Mouse (Mus musculus) lung, embryonic 16.5 days (tissue): Measurements from ENCODE around the gene Ly6g5c. TPM values are rescaled to one million over a fixed set of nuclear protein-coding genes. Genes with fewer than 3 reads are reported as not detected.
A peak's percentile ranks its signal among the peaks of the same experiment; 100 is the strongest.

Source experiments
- ATAC-seq: fragments of 200-750 bp; cut with Nextera tagmentation; 2 replicates; pipeline ENCODE4 v1.8.0; 2017; ENCODE audit warnings: low read depth, mild to moderate bottlenecking, moderate library complexity
- H3K27ac ChIP-seq: fragments of 300-500 bp; sonication (generic); 2 replicates; pipeline ENCODE4 v1.5.1; 2014; ENCODE audit warnings: mild to moderate bottlenecking, control low read depth, low read length
- H3K27me3 ChIP-seq: fragments of 300-500 bp; sonication (generic); 2 replicates; pipeline ENCODE4 v1.6.1; 2014; ENCODE audit warnings: low read depth, low read length, mixed read lengths; ENCODE audit not compliant: control insufficient read depth, insufficient read depth
- H3K36me3 ChIP-seq: fragments of 300-500 bp; sonication (generic); 2 replicates; pipeline ENCODE4 v1.6.1; 2014; ENCODE audit warnings: low read length; ENCODE audit not compliant: control insufficient read depth, insufficient read depth
- H3K4me1 ChIP-seq: fragments of 300-500 bp; sonication (generic); replicated peaks from 2 replicates; pipeline ENCODE4 v1.6.1; 2014; ENCODE audit warnings: low read length, mixed read lengths; ENCODE audit not compliant: control insufficient read depth, insufficient read depth
- H3K4me2 ChIP-seq: fragments of 300-500 bp; sonication (generic); 2 replicates; pipeline ENCODE4 v1.6.1; 2014; ENCODE audit warnings: low read depth, low read length, control low read depth
- H3K4me3 ChIP-seq: fragments of 300-500 bp; sonication (generic); 2 replicates; pipeline ENCODE4 v1.5.1; 2014; ENCODE audit warnings: mild to moderate bottlenecking, low read length, control low read depth
- H3K9ac ChIP-seq: fragments of 300-500 bp; sonication (generic); 2 replicates; pipeline ENCODE4 v1.6.1; 2014; ENCODE audit warnings: low read length, control low read depth
- H3K9me3 ChIP-seq: fragments of 300-500 bp; sonication (generic); 2 replicates; pipeline ENCODE4 v1.6.1; 2016; ENCODE audit warnings: low read length; ENCODE audit not compliant: control insufficient read depth
- WGBS: fragments of 180-500 bp; shearing (Covaris S2); extraction: QIAGEN DNeasy Blood & Tissue Kit; methylation state at CpG from one replicate; pipeline ENCODE4 v1.1.7; 2014; 5-methylcytosine and 5-hydroxymethylcytosine counted together
- polyA plus RNA-seq: library from polyadenylated mRNA; unstranded; fragments of >200 nt; fragmentation: Nextera tagmentation; extraction: Ambion mirVana; gene quantifications from 2 replicates; pipeline ENCODE4 v1.2.1, GENCODE M21; 2015

Gene Ly6g5c
- polyA plus RNA-seq, 1 experiment from 2014 or later = not detected

DNA sequence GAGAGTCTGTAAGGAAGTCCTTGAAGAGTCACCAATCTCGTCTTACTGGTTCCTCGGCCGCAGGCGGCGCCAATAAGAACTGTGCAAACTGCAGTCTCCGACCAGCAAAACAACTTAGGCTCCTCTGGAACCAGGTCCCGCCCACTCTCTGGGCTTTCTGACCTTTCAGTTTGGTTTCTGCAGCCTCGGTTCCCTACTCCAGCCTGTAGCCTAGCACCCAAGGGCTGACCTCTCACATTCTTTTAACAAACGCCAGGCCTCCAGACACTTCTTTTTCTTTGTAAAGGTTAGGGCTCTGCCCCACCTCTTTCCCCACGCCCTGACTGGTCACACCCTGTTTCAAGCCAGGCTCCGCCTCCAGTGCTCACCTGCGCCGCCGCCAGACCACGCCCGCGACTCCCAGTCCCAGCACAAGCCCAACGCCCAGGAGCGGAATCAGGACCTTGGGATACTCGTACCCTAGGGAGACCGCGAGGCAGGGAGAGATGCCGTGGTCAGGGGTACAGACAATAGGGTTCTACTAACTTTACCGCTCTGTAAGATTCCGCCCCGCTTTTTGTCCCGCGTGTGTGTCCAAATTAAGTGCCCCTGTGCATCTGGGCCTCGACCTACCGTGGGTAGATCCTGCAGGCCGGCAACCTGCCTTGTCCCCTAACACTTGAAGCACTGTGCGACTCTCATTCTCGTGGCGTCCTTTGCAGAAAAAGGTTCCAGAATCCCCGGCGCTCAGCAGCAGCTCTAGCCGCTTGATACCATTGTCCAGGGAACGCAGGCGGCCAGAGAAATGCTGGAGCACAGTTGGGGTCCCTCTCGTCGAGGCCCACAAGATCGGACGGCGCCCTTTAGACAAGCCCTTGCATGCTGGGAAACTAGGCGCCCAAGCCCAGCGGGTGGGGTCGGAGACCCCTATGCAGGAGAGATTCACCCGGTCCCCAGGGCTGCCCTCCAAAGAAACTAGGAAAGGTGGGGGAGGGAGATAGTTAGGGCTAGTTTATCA lies 42.8 kb upstream of the Ly6g5c start, which contains the start of gene Ly6g6c:
Gene Ly6g6c, plus strand, starts transcription at position 438 of the 997 bp plus-strand sequence.
- WGBS = 2% methylated on average over 48 of the region's 48 CpGs
- Histone ChIP-seq H3K4me2 (peak within 1 kb of the TSS; percentile 70), H3K36me3 (peaks cover 22% of the 10 kb centered on the region), H3K9ac (peak within 1 kb of the TSS; percentile 61), H3K9me3 (no peaks in the 10 kb centered on the region), H3K27me3 (no peaks in the 10 kb centered on the region), H3K27ac (peak within 1 kb of the TSS; percentile 94), H3K4me3 (peak within 1 kb of the TSS; percentile 43), H3K4me1 (peaks cover 31% of the 10 kb centered on the region)
- peak; percentile 88 for ATAC-seq

DNA sequence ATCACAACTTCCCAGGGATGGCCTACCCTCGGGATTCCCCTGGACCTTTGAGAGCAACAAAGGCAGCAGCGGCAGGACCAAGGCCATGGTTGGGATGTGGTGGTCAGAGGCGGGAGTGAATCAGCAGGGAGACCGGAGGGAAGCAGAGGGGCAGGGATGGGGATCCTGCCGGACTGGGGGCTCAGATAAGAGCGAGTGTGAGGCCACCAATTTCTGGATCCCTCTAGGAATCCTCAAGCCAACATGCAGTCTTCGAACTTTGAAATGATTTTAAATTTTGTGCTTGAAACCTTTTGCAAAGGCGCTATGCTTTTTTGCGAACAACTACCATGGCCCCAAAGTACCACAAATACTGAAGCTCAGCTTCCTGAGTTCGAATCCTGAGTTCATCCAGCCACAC lies 42.0 kb upstream of the Ly6g5c start, which contains the start of gene Mpig6b:
Gene Mpig6b, minus strand, starts transcription at position 101 of the 400 bp plus-strand sequence.
- WGBS = 43% methylated on average over 10 of the region's 10 CpGs
- Histone ChIP-seq H3K9me3 (no peaks in the 10 kb centered on the region), H3K27me3 (no peaks in the 10 kb centered on the region), H3K4me2 (peak within 1 kb of the TSS; percentile 70), H3K4me3 (peak within 1 kb of the TSS; percentile 43), H3K9ac (peak within 1 kb of the TSS; percentile 61), H3K4me1 (peaks cover 24% of the 10 kb centered on the region), H3K36me3 (peaks cover 18% of the 10 kb centered on the region), H3K27ac (peak within 1 kb of the TSS; percentile 94)
- ATAC-seq = no peak

DNA sequence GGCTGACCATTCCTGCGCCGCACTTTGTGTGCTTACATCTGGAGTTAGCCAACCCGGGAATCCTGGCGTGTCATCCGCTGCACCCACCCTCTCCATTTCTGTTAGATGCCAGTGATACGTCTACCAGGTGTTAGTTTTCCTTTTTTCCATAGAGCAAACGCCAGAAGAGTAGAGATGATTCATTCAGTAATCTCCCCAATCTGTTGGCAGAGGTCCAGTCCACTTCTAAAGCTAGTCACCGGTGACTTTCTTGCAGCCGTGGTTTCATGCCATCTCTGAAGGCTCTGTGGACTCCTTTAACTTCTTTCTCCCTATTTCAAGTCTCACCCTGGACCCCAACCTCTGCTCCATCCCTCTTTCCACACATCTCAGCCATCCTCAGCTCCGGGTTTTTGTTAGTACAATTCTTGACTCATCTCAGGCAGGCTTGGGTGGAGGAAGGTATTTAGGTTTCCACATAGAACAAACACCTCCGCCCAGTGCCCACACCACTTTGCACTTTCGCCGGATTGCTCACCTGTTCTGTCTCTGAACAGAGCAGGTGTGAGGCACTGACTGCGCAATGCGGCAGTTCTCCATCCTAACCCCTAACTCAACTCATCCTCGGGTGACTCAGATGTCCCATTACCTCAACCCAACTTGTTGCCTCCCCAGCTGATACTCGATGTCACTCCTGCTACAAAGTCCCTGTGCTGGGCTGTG lies 39.7 kb upstream of the Ly6g5c start:
- H3K9me3 ChIP-seq = no peaks in the 10 kb centered on the region
- no peak overlapping the region for H3K4me2 ChIP-seq
- 0 out of 2 replicates have a peak overlapping the region, but pooled peaks have one; percentile 25 for H3K9ac ChIP-seq
- ATAC-seq = no peak
- no peaks in the 10 kb centered on the region for H3K27me3 ChIP-seq
- WGBS = 58% methylated on average over 17 of the region's 17 CpGs
- no peak overlapping the region for H3K4me3 ChIP-seq
- H3K27ac ChIP-seq = no peak overlapping the region; the same call in 1 of the 2 replicates
- H3K4me1 ChIP-seq = peaks cover 22% of the 10 kb centered on the region
- H3K36me3 ChIP-seq = no peaks in the 10 kb centered on the region

DNA sequence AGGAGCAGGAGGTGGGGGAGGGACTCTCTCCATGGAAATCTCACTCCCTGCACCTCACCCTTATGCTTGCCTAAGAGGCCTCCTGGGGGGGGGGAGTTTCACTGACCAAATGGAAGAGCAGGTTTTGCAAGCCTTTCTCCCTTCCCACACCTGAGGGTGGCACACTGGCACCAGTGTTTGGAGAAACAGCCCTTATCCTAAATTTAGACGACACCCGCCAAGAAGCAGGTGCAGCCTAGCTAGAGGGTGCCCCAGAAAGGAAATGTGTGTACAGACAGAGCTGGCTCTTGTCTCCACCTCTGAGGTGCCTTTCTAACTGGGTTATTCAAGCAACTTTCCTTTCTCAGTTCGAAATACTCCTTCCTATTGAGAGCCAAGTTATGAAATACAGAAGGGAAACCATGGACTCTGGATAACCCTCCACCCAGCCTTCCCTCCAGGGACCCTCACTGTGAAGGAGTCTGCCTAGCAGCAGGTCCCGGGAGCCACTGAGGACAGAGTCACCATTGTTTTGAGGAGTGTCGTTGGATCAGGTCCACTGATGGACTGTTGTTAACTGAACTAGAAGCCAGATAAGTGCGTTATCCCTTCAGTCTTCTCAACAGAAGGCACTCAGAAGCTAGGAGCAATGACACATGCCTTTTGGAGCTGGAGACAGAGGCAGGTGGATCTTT lies 37.4 kb upstream of the Ly6g5c start:
- H3K36me3 ChIP-seq = no peaks in the 10 kb centered on the region
- peaks cover 5% of the 10 kb centered on the region for H3K4me1 ChIP-seq
- H3K9ac ChIP-seq = no peak overlapping the region
- H3K9me3 ChIP-seq = no peaks in the 10 kb centered on the region
- no peak overlapping the region for H3K4me2 ChIP-seq
- peak overlapping the region; percentile 83 for H3K27ac ChIP-seq
- ATAC-seq = peak; percentile 66
- H3K27me3 ChIP-seq = no peaks in the 10 kb centered on the region
- 36% methylated on average over 6 of the region's 6 CpGs for WGBS
- H3K4me3 ChIP-seq = no peak overlapping the region

DNA sequence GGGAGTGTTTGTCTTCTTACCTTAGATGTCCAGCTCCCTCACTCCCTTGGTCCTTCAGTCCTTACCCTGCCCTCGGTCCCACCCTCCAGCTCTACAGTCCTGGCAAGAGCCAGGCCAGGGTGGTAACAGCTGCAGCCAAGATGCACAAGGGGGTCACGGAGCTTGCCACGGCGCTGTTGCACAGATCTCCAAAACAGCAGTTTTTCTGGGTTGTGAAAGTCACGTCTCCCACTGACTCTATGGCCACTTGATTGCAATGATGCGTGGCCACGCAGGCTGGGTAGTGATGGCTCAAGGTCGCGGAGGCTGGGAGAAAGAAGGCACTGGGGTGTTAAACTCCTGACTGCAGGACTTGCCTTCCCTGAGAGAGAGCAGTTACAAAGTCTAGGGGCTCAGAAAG lies 36.6 kb upstream of the Ly6g5c start:
- Histone ChIP-seq H3K4me1 (no peaks in the 10 kb centered on the region; the same call in 1 of the 2 replicates), H3K4me3 (no peak overlapping the region), H3K9me3 (no peaks in the 10 kb centered on the region), H3K9ac (no peak overlapping the region), H3K4me2 (no peak overlapping the region), H3K27me3 (no peaks in the 10 kb centered on the region), H3K27ac (no peak overlapping the region), H3K36me3 (no peaks in the 10 kb centered on the region)
- ATAC-seq = no peak
- 65% methylated on average over 9 of the region's 9 CpGs for WGBS

DNA sequence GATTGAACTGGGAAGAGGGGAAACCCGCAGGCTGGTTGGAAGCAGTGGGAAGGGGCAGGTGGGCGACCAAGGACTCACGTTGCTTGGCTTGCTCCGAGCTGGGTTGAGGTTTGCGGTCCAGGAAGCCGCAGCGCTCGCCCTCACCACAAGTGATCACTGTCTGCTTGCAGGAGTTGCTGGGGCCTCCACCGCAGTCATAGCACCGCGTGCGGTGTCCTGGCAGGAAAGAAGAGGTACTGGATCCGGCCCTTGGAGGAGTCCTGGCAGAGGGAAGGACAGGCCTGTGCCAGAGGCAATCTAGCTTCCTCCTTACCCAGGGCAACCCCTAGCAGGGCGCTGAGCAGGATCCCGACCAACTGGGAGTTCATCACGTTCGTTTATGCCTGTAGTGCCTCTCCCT lies 34.0 kb upstream of the Ly6g5c start:
- WGBS = 50% methylated on average over 17 of the region's 17 CpGs
- H3K36me3 ChIP-seq = no peaks in the 10 kb centered on the region
- no peak overlapping the region for H3K27ac ChIP-seq
- H3K4me1 ChIP-seq = peaks cover 7% of the 10 kb centered on the region; the same call in 1 of the 2 replicates
- ATAC-seq = no peak
- no peak overlapping the region for H3K9ac ChIP-seq
- H3K27me3 ChIP-seq = peaks cover 2% of the 10 kb centered on the region; the same call in 1 of the 2 replicates
- no peaks in the 10 kb centered on the region for H3K9me3 ChIP-seq
- H3K4me2 ChIP-seq = no peak overlapping the region
- H3K4me3 ChIP-seq = no peak overlapping the region

DNA sequence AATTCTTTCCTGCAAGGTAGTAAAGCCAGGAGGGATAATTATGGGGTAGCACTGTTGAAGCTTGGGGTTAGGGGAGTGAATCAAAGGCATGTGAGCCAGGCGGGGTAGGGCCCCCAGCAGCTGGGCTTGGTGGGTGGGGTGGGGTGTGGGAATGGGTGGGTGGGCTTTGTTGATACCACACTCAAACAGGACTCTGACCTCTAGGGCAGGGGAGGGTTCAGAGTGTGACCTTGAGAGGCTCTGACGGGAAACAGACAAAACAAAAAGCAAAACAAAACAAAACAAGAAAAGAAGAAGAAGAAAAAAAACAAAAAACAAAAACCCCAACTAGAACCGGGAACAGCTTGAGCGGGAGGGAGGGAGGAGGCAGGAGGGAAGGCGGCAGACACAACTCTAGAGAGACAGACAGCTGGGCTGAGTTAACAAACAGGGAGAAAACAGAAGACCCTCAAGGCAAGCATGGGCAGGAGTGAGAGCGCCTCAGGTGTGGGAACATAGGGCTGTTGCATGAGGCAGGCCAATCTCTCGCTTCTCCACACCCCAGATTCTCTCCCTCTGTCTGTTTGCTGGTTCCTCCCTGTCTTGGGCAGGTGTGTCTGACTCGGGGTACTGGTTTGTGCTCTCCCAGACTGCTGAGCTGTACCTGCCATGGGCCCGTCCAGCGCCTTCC lies 31.4 kb upstream of the Ly6g5c start, which contains the start of gene Ly6g6e:
Gene Ly6g6e, plus strand, starts transcription at position 396 of the 670 bp plus-strand sequence.
- Histone ChIP-seq H3K9me3 (no peaks in the 10 kb centered on the region), H3K9ac (peak within 1 kb of the TSS; percentile 66), H3K36me3 (no peaks in the 10 kb centered on the region), H3K27ac (peak within 1 kb of the TSS; percentile 87), H3K4me3 (peak within 1 kb of the TSS; percentile 45), H3K4me1 (peaks cover 7% of the 10 kb centered on the region; the same call in 1 of the 2 replicates), H3K4me2 (peak within 1 kb of the TSS; percentile 52), H3K27me3 (peaks cover 2% of the 10 kb centered on the region; the same call in 1 of the 2 replicates)
- WGBS = 32% methylated on average over 10 of the region's 10 CpGs
- 0 out of 2 replicates have a peak, but pooled peaks have one; percentile 5 for ATAC-seq

DNA sequence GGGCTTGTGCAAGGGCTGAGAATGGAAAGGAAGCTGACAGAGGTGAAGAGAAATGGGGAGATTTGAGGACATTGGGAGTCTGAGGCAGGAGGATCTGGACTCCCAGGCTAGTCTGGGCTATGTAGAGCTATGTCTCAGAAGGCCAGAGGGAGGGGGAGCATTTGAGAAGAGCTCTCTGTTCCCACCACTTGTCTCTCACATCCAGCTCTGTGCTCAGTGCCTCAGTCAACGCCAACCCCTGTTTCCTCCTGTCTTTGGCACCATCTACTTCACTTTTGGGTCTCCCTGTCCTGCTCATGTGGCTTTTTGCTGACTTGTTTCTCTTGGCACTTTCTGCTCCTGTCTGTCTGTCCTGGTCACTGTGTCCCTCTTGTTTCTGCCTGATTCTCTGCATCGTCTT lies 30.8 kb upstream of the Ly6g5c start:
- 23% methylated on average over 2 of the region's 2 CpGs for WGBS
- peaks cover 7% of the 10 kb centered on the region; the same call in 1 of the 2 replicates for H3K4me1 ChIP-seq
- peak overlapping the region; percentile 45 for H3K4me3 ChIP-seq
- H3K36me3 ChIP-seq = no peaks in the 10 kb centered on the region
- ATAC-seq = peak; percentile 52
- H3K9me3 ChIP-seq = no peaks in the 10 kb centered on the region
- peak overlapping the region; percentile 66 for H3K9ac ChIP-seq
- peak overlapping the region; percentile 52 for H3K4me2 ChIP-seq
- peak overlapping the region; percentile 87 for H3K27ac ChIP-seq
- H3K27me3 ChIP-seq = peaks cover 2% of the 10 kb centered on the region; the same call in 1 of the 2 replicates
